Mouse (Mus musculus) lung, postnatal 0 days (tissue): ENCODE data around the gene Rad51b.

ENCODE experiments used
- CTCF ChIP-seq: IDR thresholded peaks from 2 replicates; pipeline ENCODE4 v1.5.1; 2016; ENCODE audit warnings: antibody characterized with exemption, mild to moderate bottlenecking
- EP300 ChIP-seq: IDR thresholded peaks from 2 replicates; pipeline ENCODE4 v1.6.1; 2016; ENCODE audit warnings: antibody characterized with exemption, mild to moderate bottlenecking, control low read depth

GRCm38 (mm10) chr12:79854507-79854906 lies 557.4 kb downstream of the Rad51b start:
- TF ChIP-seq CTCF (no peak), EP300 (no peak)
